Mouse (Mus musculus): ENCODE results near the gene St8sia1. TPM values are rescaled to one million over a fixed set of nuclear protein-coding genes. Genes with fewer than 3 reads are reported as not detected.

St8sia1 gene
- polyA plus RNA-seq, 1 experiment from 2014 or later: 8.6 TPM

DNA sequence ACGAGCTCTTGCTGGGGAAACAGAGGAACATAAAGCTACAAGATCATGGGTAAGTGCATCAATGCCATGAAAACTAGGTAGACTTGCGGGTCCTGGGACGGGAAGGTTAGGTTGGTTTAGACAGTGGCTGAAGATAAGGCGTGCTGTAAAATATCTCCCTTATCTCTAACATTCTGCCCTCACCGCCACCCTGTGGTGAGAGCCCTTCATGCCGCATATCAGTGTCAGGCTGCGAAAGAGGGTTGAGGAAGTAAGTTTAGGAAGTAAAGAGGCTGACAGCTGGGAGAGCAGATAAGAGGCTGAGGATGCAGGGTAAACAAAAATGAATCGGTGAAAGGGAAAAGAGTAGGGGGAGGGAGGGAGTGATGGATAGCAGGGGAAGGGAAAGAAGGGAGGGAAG, 133.0 kb downstream of the St8sia1 start:
- H3K27ac ChIP-seq (replicated peaks): no peak overlapping the region
- H3K36me3 ChIP-seq: peaks cover 21% of the 10 kb centered on the region; the same call in 1 of the 2 replicates
- H3K4me3 ChIP-seq (replicated peaks): no peak overlapping the region
- no peak overlapping the region for H3K4me2 ChIP-seq
- WGBS: 57% methylated on average over 8 of the region's 8 CpGs
- no peaks in the 10 kb centered on the region for H3K9me3 ChIP-seq (replicated peaks)
- no peaks in the 10 kb centered on the region for H3K27me3 ChIP-seq (replicated peaks)
- ATAC-seq (ENCODE audit: low FRiP score): no peak
- H3K9ac ChIP-seq (replicated peaks): no peak overlapping the region
- H3K4me1 ChIP-seq: peaks cover 5% of the 10 kb centered on the region; the same call in 1 of the 2 replicates

DNA sequence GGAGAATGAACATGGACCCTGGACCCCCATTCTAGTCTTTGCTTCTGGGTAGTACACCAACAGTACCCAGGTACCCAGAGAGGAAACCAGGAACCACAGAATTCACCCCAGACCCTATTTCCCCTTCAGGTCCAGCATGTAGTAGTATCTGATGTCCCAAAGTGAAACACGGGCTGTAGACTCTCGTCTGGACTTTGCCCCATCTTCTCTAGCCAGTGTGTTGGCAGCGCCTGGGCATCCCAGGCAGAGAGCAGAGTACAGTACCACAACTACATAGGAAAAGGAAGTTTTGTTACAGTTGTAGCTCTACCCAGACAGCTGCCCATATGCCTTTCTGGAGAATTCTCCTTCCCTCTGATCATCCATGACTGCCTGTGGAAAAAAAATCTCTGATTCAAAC, 134.0 kb downstream of the St8sia1 start:
- Histone ChIP-seq H3K9me3 (replicated peaks) (no peaks in the 10 kb centered on the region), H3K9ac (replicated peaks) (no peak overlapping the region), H3K4me2 (no peak overlapping the region), H3K27me3 (replicated peaks) (no peaks in the 10 kb centered on the region), H3K4me1 (no peaks in the 10 kb centered on the region), H3K36me3 (peaks cover 21% of the 10 kb centered on the region; the same call in 1 of the 2 replicates), H3K4me3 (replicated peaks) (no peak overlapping the region), H3K27ac (replicated peaks) (no peak overlapping the region)
- 93% methylated on average over 3 of the region's 3 CpGs for WGBS
- no peak for ATAC-seq (ENCODE audit: low FRiP score)

DNA sequence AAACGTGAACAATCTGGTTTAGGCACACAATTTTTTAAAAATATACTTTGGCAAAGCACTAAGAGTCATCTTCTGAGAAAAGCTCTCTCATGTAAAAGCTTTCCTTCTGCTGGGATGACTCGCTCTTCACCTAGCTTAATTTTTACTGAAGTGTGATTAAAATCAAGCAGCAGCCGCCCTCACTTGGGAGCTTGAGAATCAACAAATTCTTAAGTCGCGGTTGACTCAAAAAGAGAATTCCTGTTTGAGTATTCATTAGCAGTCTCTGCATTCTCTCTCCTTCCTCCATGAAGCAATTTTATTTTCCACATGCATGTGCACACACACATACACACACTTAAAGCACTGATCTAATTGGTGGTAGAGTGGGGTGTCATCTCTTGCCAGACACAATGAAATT, 138.8 kb downstream of the St8sia1 start:
- 82% methylated on average over 5 of the region's 5 CpGs for WGBS
- no peak overlapping the region for H3K9ac ChIP-seq (replicated peaks)
- ATAC-seq (ENCODE audit: low FRiP score): no peak
- H3K4me1 ChIP-seq: no peaks in the 10 kb centered on the region
- no peaks in the 10 kb centered on the region for H3K27me3 ChIP-seq (replicated peaks)
- H3K27ac ChIP-seq (replicated peaks): no peak overlapping the region
- peaks cover 21% of the 10 kb centered on the region; the same call in 1 of the 2 replicates for H3K36me3 ChIP-seq
- no peak overlapping the region for H3K4me2 ChIP-seq
- H3K4me3 ChIP-seq (replicated peaks): no peak overlapping the region
- H3K9me3 ChIP-seq (replicated peaks): no peaks in the 10 kb centered on the region

DNA sequence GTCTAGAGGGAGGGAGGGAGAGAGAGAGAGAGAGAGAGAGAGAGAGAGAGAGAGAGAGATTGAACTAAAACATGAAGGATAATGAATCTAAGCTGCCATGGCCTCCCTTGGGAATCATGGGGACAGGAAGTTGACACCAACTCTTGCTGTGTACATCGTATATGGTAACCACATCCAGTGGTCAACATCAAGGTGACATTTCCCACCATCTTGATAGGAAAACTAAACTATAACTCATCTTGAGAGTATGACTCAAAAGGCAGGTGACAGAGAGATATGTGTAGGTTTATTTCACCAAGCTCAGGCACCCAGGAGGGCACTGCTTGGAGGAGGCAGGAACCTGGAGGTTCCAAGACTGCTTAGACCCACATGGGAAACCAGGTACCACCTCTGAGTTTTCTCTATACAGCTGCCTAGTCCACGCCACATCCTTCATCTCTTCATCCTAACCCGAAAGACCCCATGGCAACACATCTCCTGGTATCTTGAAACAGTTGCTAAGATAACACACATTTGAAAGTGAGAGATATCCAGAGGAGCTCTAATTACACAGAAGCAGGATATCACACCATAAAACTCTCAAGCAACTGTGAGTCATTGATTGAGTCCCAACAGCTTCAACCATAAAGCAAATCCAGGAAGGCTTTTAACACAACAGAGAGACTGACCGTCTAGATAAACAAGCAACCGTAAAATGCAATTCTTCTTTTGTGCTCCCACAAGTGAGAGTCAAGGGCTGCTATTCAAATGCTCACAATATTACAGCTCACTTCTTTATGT, 141.1 kb downstream of the St8sia1 start:
- no peak overlapping the region for H3K4me3 ChIP-seq (replicated peaks)
- no peaks in the 10 kb centered on the region for H3K27me3 ChIP-seq (replicated peaks)
- WGBS: 51% methylated on average over 5 of the region's 5 CpGs
- H3K4me1 ChIP-seq: no peaks in the 10 kb centered on the region
- no peak; the same call in 1 of the 2 replicates for ATAC-seq (ENCODE audit: low FRiP score)
- H3K4me2 ChIP-seq: no peak overlapping the region
- H3K36me3 ChIP-seq: peaks cover 10% of the 10 kb centered on the region; the same call in 1 of the 2 replicates
- no peak overlapping the region for H3K9ac ChIP-seq (replicated peaks)
- H3K27ac ChIP-seq (replicated peaks): no peak overlapping the region
- H3K9me3 ChIP-seq (replicated peaks): no peaks in the 10 kb centered on the region

DNA sequence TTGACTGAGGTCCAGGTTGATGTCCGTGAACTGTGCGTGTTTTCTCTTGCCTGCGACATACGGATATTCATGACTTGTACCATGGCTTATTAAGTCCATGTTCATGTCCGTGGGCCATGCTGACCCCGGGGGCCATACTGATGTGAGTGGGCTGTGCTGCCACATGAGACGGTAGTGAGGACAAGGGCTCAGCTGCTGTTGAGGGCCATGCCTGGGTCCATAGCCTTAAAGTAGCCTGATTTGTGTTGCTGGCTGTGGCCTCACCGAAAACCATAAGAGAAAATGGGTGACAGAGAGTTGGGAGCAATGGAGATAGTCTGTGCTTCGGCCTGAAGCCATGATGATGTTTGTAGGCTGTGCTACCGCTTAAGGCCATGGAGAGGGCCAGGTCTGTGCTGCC, 145.9 kb downstream of the St8sia1 start:
- no peaks in the 10 kb centered on the region for H3K27me3 ChIP-seq (replicated peaks)
- ATAC-seq (ENCODE audit: low FRiP score): no peak
- no peaks in the 10 kb centered on the region for H3K36me3 ChIP-seq
- H3K4me3 ChIP-seq (replicated peaks): no peak overlapping the region
- no peak overlapping the region for H3K4me2 ChIP-seq
- 98% methylated on average over 10 of the region's 10 CpGs for WGBS
- H3K9me3 ChIP-seq (replicated peaks): no peaks in the 10 kb centered on the region
- H3K27ac ChIP-seq (replicated peaks): no peak overlapping the region
- peaks cover 8% of the 10 kb centered on the region for H3K4me1 ChIP-seq
- H3K9ac ChIP-seq (replicated peaks): no peak overlapping the region

DNA sequence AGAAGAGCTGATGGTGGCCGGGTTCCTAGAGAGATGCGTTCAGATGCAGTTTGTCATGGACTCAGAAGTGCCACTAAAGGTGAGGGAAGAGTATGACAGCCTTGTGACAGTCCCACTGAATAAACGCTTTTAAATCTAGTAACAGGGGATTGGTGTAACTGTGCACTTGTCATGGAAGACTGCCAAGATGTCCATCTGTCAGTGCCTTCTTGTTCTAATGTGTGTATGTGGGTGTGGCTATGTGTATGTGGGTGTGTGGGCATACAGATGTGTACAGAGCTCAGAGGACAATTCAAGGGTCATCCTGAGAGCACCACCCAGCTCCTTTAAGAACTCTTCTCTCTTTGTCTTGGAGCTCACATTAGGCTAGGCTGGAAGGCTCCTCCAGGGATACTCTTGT, 148.7 kb downstream of the St8sia1 start:
- Histone ChIP-seq H3K4me1 (peaks cover 8% of the 10 kb centered on the region), H3K36me3 (no peaks in the 10 kb centered on the region), H3K4me3 (replicated peaks) (no peak overlapping the region), H3K9ac (replicated peaks) (no peak overlapping the region), H3K27me3 (replicated peaks) (no peaks in the 10 kb centered on the region), H3K27ac (replicated peaks) (no peak overlapping the region), H3K4me2 (no peak overlapping the region), H3K9me3 (replicated peaks) (no peaks in the 10 kb centered on the region)
- no peak for ATAC-seq (ENCODE audit: low FRiP score)
- 66% methylated on average over 3 of the region's 3 CpGs for WGBS

DNA sequence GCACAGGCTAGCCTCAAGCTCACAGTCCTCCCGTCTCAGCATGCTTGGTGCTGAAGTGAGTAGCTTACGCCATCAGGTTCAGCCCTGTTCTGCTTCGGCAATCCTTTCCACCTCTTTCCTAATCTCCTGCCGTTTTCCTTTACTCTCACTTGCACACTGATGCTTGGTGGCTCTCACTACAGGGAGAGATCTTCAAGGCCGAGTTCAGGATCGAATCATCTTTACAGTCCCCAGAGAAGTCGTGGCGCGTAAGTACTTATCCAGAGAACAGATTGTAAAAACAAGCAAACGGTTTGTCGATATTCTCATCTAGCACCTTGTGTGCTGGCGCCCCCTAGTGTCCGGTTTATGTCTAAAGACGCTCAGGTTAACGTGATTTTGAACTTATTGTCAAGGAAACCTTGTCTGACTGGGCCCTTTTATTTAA, 149.7 kb downstream of the St8sia1 start:
- Histone ChIP-seq H3K27ac (replicated peaks) (0 out of 2 replicates have a peak overlapping the region, but pooled peaks have one; percentile 2), H3K36me3 (no peaks in the 10 kb centered on the region), H3K4me1 (peaks cover 8% of the 10 kb centered on the region), H3K4me2 (peak overlapping the region; percentile 57), H3K4me3 (replicated peaks) (peak overlapping the region; percentile 40), H3K27me3 (replicated peaks) (no peaks in the 10 kb centered on the region), H3K9ac (replicated peaks) (0 out of 2 replicates have a peak overlapping the region, but pooled peaks have one; percentile 40), H3K9me3 (replicated peaks) (no peaks in the 10 kb centered on the region)
- ATAC-seq (ENCODE audit: low FRiP score): peak; percentile 60; the same call in 1 of the 2 replicates
- 3% methylated on average over 15 of the region's 15 CpGs for WGBS

DNA sequence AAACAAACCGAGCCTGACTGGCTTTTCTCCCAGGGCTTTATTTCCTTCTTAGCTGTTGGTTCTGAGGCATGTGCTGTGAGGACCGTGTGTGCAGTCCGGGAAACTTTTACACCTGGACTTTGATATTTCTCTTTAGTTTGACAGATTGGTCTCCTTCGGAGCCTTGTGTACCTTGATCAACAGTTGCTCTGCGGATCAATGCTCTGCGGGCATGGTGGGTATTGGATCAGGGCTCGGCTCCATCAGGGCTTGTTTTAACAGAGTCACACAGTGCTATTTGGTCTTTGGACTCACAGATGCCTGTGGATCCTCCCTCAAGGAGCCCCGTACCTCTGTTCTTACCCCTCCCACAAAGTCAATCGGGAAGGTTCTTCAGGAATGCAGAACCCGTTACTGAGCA, 150.2 kb downstream of the St8sia1 start:
- peak overlapping the region; percentile 40; the same call in 1 of the 2 replicates for H3K4me3 ChIP-seq (replicated peaks)
- WGBS: 63% methylated on average over 10 of the region's 10 CpGs
- no peaks in the 10 kb centered on the region for H3K27me3 ChIP-seq (replicated peaks)
- H3K27ac ChIP-seq (replicated peaks): 0 out of 2 replicates have a peak overlapping the region, but pooled peaks have one; percentile 2
- no peaks in the 10 kb centered on the region for H3K36me3 ChIP-seq
- H3K9me3 ChIP-seq (replicated peaks): no peaks in the 10 kb centered on the region
- no peak; the same call in 1 of the 2 replicates for ATAC-seq (ENCODE audit: low FRiP score)
- H3K4me2 ChIP-seq: peak overlapping the region; percentile 57
- peaks cover 8% of the 10 kb centered on the region for H3K4me1 ChIP-seq
- H3K9ac ChIP-seq (replicated peaks): no peak overlapping the region

DNA sequence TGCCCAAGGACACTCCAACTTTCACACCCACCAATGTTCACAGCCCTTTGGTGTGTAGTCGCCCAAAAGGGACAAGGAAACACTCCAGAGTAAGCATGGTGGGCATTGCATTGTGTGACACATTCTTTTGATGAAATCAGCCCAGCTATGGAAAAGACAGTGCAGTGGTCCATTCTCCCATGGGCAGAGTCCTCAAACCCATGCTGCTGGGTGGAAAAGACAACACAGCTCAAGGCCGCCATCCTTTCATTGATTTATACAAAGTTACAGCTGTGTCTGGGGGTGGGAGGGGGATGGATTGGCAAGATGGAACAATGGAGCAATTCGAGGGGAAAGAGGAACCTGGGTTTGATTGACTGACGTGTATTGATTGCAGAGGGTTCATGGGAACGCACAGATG, 151.3 kb downstream of the St8sia1 start:
- 56% methylated on average over 5 of the region's 5 CpGs for WGBS
- no peak overlapping the region for H3K27ac ChIP-seq (replicated peaks)
- no peak overlapping the region for H3K9ac ChIP-seq (replicated peaks)
- peaks cover 8% of the 10 kb centered on the region for H3K4me1 ChIP-seq
- ATAC-seq (ENCODE audit: low FRiP score): no peak
- no peaks in the 10 kb centered on the region for H3K36me3 ChIP-seq
- H3K4me2 ChIP-seq: no peak overlapping the region
- H3K27me3 ChIP-seq (replicated peaks): no peaks in the 10 kb centered on the region
- no peak overlapping the region for H3K4me3 ChIP-seq (replicated peaks)
- no peaks in the 10 kb centered on the region for H3K9me3 ChIP-seq (replicated peaks)

DNA sequence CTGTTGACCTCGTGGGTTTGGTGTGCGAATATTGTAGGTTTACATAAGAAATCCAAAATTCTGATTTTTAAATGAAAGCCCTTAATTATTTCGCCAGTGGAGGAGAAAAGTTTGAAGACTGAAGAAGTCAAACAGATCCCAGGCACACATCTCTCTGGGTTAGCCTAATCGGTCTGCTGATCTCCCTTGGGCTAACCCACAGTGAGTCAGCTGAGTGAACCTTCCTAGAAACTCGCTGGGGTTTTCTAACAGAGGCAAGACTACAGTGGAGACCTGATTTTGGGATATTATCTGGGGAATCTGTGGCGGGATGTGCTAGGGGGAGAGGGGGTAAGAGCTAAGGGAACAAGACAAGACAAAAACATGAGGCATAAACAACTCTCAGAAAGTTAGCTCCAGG, 154.0 kb downstream of the St8sia1 start:
- no peak for ATAC-seq (ENCODE audit: low FRiP score)
- no peak overlapping the region for H3K4me2 ChIP-seq

DNA sequence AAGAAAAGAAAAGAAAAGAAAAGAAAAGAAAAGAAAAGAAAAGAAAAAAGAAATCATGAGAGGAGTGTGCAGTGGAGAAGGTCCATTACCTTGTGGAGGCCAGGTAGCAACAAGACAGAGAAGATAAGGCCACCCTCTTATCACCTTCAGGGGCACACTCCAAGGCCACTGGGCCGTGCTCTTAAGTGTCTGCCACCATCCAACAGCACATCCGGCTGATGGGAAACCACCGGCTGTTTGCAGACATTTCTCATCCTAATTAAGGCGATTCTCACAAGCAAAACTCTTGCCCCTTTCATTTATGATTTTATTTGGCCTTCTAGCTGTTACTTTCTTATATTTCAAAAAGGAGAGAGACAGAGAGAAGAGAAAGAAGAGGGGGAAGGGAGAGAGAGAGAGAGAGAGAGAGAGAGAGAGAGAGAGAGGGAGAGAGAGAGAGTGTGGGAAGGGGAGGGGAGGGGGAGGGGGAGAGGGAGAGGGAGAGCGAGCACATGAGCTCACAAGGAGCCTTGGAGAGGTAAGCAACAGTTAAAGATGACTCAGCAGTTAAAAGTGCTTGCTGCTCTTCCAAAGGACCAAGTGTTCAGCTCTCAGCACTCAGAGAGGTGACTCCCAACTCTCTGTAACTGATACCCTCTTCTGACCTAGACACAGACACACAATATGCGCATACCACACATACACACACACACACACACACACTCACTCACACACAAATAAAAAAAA, 154.7 kb downstream of the St8sia1 start:
- Histone ChIP-seq H3K9me3 (replicated peaks) (no peaks in the 10 kb centered on the region), H3K4me1 (peaks cover 8% of the 10 kb centered on the region), H3K4me2 (no peak overlapping the region), H3K9ac (replicated peaks) (no peak overlapping the region), H3K4me3 (replicated peaks) (no peak overlapping the region), H3K36me3 (no peaks in the 10 kb centered on the region), H3K27me3 (replicated peaks) (no peaks in the 10 kb centered on the region), H3K27ac (replicated peaks) (no peak overlapping the region)
- WGBS: 48% methylated on average over 6 of the region's 6 CpGs
- no peak for ATAC-seq (ENCODE audit: low FRiP score)

More for the DNA sequence above, 154.0 kb downstream of the St8sia1 start:
- H3K27ac ChIP-seq (replicated peaks): no peak overlapping the region
- H3K27me3 ChIP-seq (replicated peaks): no peaks in the 10 kb centered on the region
- WGBS: 73% methylated on average over 6 of the region's 6 CpGs
- no peak overlapping the region for H3K4me3 ChIP-seq (replicated peaks)
- no peaks in the 10 kb centered on the region for H3K9me3 ChIP-seq (replicated peaks)
- H3K36me3 ChIP-seq: no peaks in the 10 kb centered on the region
- H3K4me1 ChIP-seq: peaks cover 8% of the 10 kb centered on the region
- H3K9ac ChIP-seq (replicated peaks): no peak overlapping the region

DNA sequence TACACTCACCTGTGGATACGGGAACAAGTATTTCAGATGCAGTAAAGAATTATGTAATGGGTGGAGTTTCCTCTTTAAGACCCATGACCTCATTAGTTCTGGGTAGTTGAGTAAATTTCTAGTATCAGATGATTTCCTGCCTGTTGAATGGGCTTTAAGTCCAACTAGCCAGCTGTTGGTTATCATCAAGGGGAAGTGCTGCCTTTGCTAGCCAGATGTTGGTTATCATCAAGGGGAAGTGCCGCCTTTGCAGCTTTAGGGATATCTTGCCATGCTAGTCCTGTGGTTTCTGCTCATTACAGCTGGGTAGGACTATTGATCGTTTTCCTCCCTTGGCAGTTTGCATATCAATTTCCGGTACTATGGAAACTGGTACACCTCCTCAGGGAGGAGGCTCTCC, 157.9 kb downstream of the St8sia1 start:
- Histone ChIP-seq H3K4me2 (no peak overlapping the region), H3K4me1 (peaks cover 5% of the 10 kb centered on the region; the same call in 1 of the 2 replicates), H3K9me3 (replicated peaks) (no peaks in the 10 kb centered on the region), H3K27ac (replicated peaks) (no peak overlapping the region), H3K4me3 (replicated peaks) (no peak overlapping the region), H3K9ac (replicated peaks) (no peak overlapping the region), H3K27me3 (replicated peaks) (no peaks in the 10 kb centered on the region), H3K36me3 (no peaks in the 10 kb centered on the region)
- ATAC-seq (ENCODE audit: low FRiP score): no peak
- WGBS: 82% methylated on average over 4 of the region's 4 CpGs

Measured in neural tube, embryonic 15.5 days (tissue).